Mouse (Mus musculus): ENCODE data around the gene Afm. TPM values are rescaled to one million over a fixed set of nuclear protein-coding genes. Genes with fewer than 3 reads are reported as not detected.

Afm gene
- total RNA-seq, 4 experiments from 2014 or later = 0.12 to 0.35 TPM; not detected in 2

Other genes starting within 250 kb of the Afm start
- gene Ankrd17, start 152.4 kb upstream of the Afm start, total RNA-seq (2022) = 100 to 1,000 TPM in 2 of 4 experiments, 10 to 100 TPM in 2; 87.8 to 118 (median 94.8) TPM
- 1 to 10 TPM; 3.5 to 4.9 (median 3.9) TPM for gene Gm9958, start 151.7 kb upstream of the Afm start, total RNA-seq (2022)
- gene Alb, start 58.0 kb upstream of the Afm start, total RNA-seq (2022) = 10 to 100 TPM in 2 of 4 experiments, 1 to 10 TPM in 2; 1.6 to 22.6 (median 9.2) TPM
- not detected for gene Afp, start 28.2 kb upstream of the Afm start, total RNA-seq (2022)
- gene 5830473C10Rik, start 42.2 kb downstream of the Afm start, total RNA-seq (2022) = not detected
- 1 to 10 TPM in 3 of 4 experiments, under 1 TPM in 1; 0.46 to 2.0 (median 1.7) TPM for gene Rassf6, start 121.7 kb downstream of the Afm start, total RNA-seq (2022)
- gene Cxcl5, start 240.4 kb downstream of the Afm start, total RNA-seq (2022) = not detected
- 1 to 10 TPM; 1.1 to 2.0 (median 1.5) TPM for gene Ppbp, start 249.6 kb downstream of the Afm start, total RNA-seq (2022)

Data from adrenal gland, adult 8-10 months (tissue).